Mouse (Mus musculus) limb, embryonic 13.5 days (tissue): ENCODE data around the gene Sox21. TPM values are rescaled to one million over a fixed set of nuclear protein-coding genes. Genes with fewer than 3 reads are reported as not detected.

Source experiments
- ATAC-seq: fragments of 200-750 bp; cut with Nextera tagmentation; 2 replicates; pipeline ENCODE4 v1.8.0; 2017; ENCODE audit warnings: low read depth, moderate number of reproducible peaks, moderate TSS enrichment; ENCODE audit not compliant: low FRiP score
- H3K27ac ChIP-seq: fragments of 300-500 bp; sonication (generic); 2 replicates; pipeline ENCODE4 v1.5.1; 2015; ENCODE audit warnings: inconsistent platforms, mild to moderate bottlenecking, moderate library complexity
- H3K27me3 ChIP-seq: fragments of 300-500 bp; sonication (generic); 2 replicates; pipeline ENCODE4 v1.6.1; 2015; ENCODE audit warnings: mild to moderate bottlenecking, inconsistent platforms
- H3K36me3 ChIP-seq: fragments of 300-500 bp; sonication (generic); 2 replicates; pipeline ENCODE4 v1.6.1; 2015; ENCODE audit warnings: inconsistent platforms, mild to moderate bottlenecking, moderate library complexity
- H3K4me1 ChIP-seq: fragments of 300-500 bp; sonication (generic); 2 replicates; pipeline ENCODE4 v1.6.1; 2015; ENCODE audit warnings: inconsistent platforms
- H3K4me2 ChIP-seq: fragments of 300-500 bp; sonication (generic); replicated peaks from 2 replicates; pipeline ENCODE4 v1.6.1; 2015; ENCODE audit warnings: inconsistent platforms, mild to moderate bottlenecking, moderate library complexity
- H3K4me3 ChIP-seq: fragments of 300-500 bp; sonication (generic); 2 replicates; pipeline ENCODE4 v1.5.1; 2015; ENCODE audit warnings: moderate library complexity, mild to moderate bottlenecking, inconsistent platforms
- H3K9ac ChIP-seq: fragments of 300-500 bp; sonication (generic); 2 replicates; pipeline ENCODE4 v1.6.1; 2015; ENCODE audit warnings: mild to moderate bottlenecking, inconsistent platforms
- H3K9me3 ChIP-seq: fragments of 300-500 bp; sonication (generic); 2 replicates; pipeline ENCODE4 v1.6.1; 2016; ENCODE audit warnings: inconsistent platforms
- WGBS: fragments of 180-500 bp; shearing (Covaris S2); methylation state at CpG from one replicate; pipeline ENCODE4 v1.1.7; 2015; 5-methylcytosine and 5-hydroxymethylcytosine counted together
- polyA plus RNA-seq: library from polyadenylated mRNA; unstranded; fragments of >200 nt; fragmentation: Nextera tagmentation; extraction: Ambion mirVana; gene quantifications from 2 replicates; pipeline ENCODE4 v1.2.1, GENCODE M21; 2015

Sox21 gene
- polyA plus RNA-seq, 1 experiment from 2014 or later = 0.19 TPM

GRCm38 (mm10) chr14:118235973-118236885, 601 bp downstream of the Sox21 start:
- Histone ChIP-seq H3K27ac (no peak overlapping the region), H3K4me3 (peak overlapping the region; percentile 55)

GRCm38 (mm10) chr14:118235361-118235972, 1.4 kb downstream of the Sox21 start:
- Histone ChIP-seq H3K36me3 (no peaks in the 10 kb centered on the region), H3K4me3 (peak overlapping the region; percentile 55), H3K4me1 (peaks cover 36% of the 10 kb centered on the region), H3K27ac (no peak overlapping the region), H3K4me2 (peak overlapping the region; percentile 93), H3K27me3 (peaks cover 86% of the 10 kb centered on the region), H3K9me3 (no peaks in the 10 kb centered on the region), H3K9ac (peak overlapping the region; percentile 19; the same call in 1 of the 2 replicates)
- WGBS = under 1% methylated on average over 62 of the region's 62 CpGs
- ATAC-seq = no peak

More at GRCm38 (mm10) chr14:118235973-118236885, 601 bp downstream of the Sox21 start:
- H3K9ac ChIP-seq = peak overlapping the region; percentile 40
- no peaks in the 10 kb centered on the region for H3K36me3 ChIP-seq
- H3K4me1 ChIP-seq = peaks cover 32% of the 10 kb centered on the region
- under 1% methylated on average over 73 of the region's 73 CpGs for WGBS
- ATAC-seq = peak; percentile 50
- H3K4me2 ChIP-seq = peak overlapping the region; percentile 93
- no peaks in the 10 kb centered on the region for H3K9me3 ChIP-seq
- H3K27me3 ChIP-seq = peaks cover 90% of the 10 kb centered on the region

GRCm38 (mm10) chr14:118234541-118235210, 2.2 kb downstream of the Sox21 start:
- Histone ChIP-seq H3K4me1 (peaks cover 36% of the 10 kb centered on the region), H3K4me3 (peak overlapping the region; percentile 55), H3K9ac (0 out of 2 replicates have a peak overlapping the region, but pooled peaks have one; percentile 19), H3K27me3 (peaks cover 86% of the 10 kb centered on the region), H3K9me3 (no peaks in the 10 kb centered on the region), H3K36me3 (no peaks in the 10 kb centered on the region), H3K27ac (no peak overlapping the region), H3K4me2 (peak overlapping the region; percentile 93)
- ATAC-seq = no peak
- under 1% methylated on average over 67 of the region's 84 CpGs for WGBS

GRCm38 (mm10) chr14:118233786-118234540, 2.9 kb downstream of the Sox21 start:
- Histone ChIP-seq H3K9ac (no peak overlapping the region), H3K9me3 (no peaks in the 10 kb centered on the region), H3K4me2 (peak overlapping the region; percentile 93), H3K4me3 (peak overlapping the region; percentile 55), H3K36me3 (no peaks in the 10 kb centered on the region), H3K4me1 (peaks cover 36% of the 10 kb centered on the region), H3K27me3 (peaks cover 86% of the 10 kb centered on the region), H3K27ac (no peak overlapping the region)
- no peak for ATAC-seq
- 3% methylated on average over 26 of the region's 26 CpGs for WGBS

GRCm38 (mm10) chr14:118232381-118232970, 4.4 kb downstream of the Sox21 start:
- Histone ChIP-seq H3K4me3 (no peak overlapping the region), H3K36me3 (no peaks in the 10 kb centered on the region), H3K27me3 (peaks cover 90% of the 10 kb centered on the region), H3K4me2 (no peak overlapping the region), H3K9me3 (no peaks in the 10 kb centered on the region), H3K9ac (no peak overlapping the region), H3K27ac (no peak overlapping the region), H3K4me1 (peaks cover 37% of the 10 kb centered on the region)
- 7% methylated on average over 8 of the region's 8 CpGs for WGBS
- no peak for ATAC-seq

- no peak overlapping the region for H3K27ac ChIP-seq
- no peaks in the 10 kb centered on the region for H3K9me3 ChIP-seq
- 1% methylated on average over 21 of the region's 21 CpGs for WGBS
- H3K9ac ChIP-seq = no peak overlapping the region
- H3K4me2 ChIP-seq = no peak overlapping the region
- no peak for ATAC-seq
- peaks cover 95% of the 10 kb centered on the region for H3K27me3 ChIP-seq
- H3K4me3 ChIP-seq = no peak overlapping the region
- H3K36me3 ChIP-seq = no peaks in the 10 kb centered on the region
- peaks cover 20% of the 10 kb centered on the region for H3K4me1 ChIP-seq
These were observed 10.2 kb downstream of the Sox21 start for GRCm38 (mm10) chr14:118226471-118227155.

GRCm38 (mm10) chr14:118225911-118226310, 10.9 kb downstream of the Sox21 start:
- Histone ChIP-seq H3K27me3 (peaks cover 93% of the 10 kb centered on the region), H3K4me1 (peaks cover 16% of the 10 kb centered on the region), H3K36me3 (no peaks in the 10 kb centered on the region), H3K4me3 (peak overlapping the region; percentile 19), H3K27ac (no peak overlapping the region), H3K9ac (no peak overlapping the region), H3K9me3 (0 out of 2 replicates have a peak, but pooled peaks cover 3% of the 10 kb centered on the region), H3K4me2 (peak overlapping the region; percentile 30; the same call in 1 of the 2 replicates)
- under 1% methylated on average over 21 of the region's 21 CpGs for WGBS
- no peak for ATAC-seq

GRCm38 (mm10) chr14:118225061-118225743, 11.6 kb downstream of the Sox21 start:
- Histone ChIP-seq H3K4me1 (peaks cover 16% of the 10 kb centered on the region), H3K9ac (no peak overlapping the region), H3K4me3 (no peak overlapping the region), H3K27ac (no peak overlapping the region), H3K9me3 (0 out of 2 replicates have a peak, but pooled peaks cover 4% of the 10 kb centered on the region), H3K36me3 (no peaks in the 10 kb centered on the region), H3K27me3 (peaks cover 90% of the 10 kb centered on the region), H3K4me2 (no peak overlapping the region)
- no peak for ATAC-seq
- WGBS = 9% methylated on average over 16 of the region's 16 CpGs

GRCm38 (mm10) chr14:118220885-118221284, 15.9 kb downstream of the Sox21 start:
- Histone ChIP-seq H3K27me3 (peaks cover 67% of the 10 kb centered on the region), H3K9ac (no peak overlapping the region), H3K27ac (no peak overlapping the region), H3K4me3 (no peak overlapping the region), H3K4me1 (peaks cover 5% of the 10 kb centered on the region; the same call in 1 of the 2 replicates), H3K4me2 (no peak overlapping the region), H3K36me3 (no peaks in the 10 kb centered on the region), H3K9me3 (0 out of 2 replicates have a peak, but pooled peaks cover 7% of the 10 kb centered on the region)
- 79% methylated on average over 1 of the region's 1 CpGs for WGBS
- no peak for ATAC-seq

- no peaks in the 10 kb centered on the region for H3K4me1 ChIP-seq
- H3K27ac ChIP-seq = no peak overlapping the region
- no peaks in the 10 kb centered on the region for H3K36me3 ChIP-seq
- no peak overlapping the region for H3K9ac ChIP-seq
- 0 out of 2 replicates have a peak, but pooled peaks cover 7% of the 10 kb centered on the region for H3K9me3 ChIP-seq
- H3K4me2 ChIP-seq = no peak overlapping the region
- no peak for ATAC-seq
- H3K4me3 ChIP-seq = no peak overlapping the region
- 77% methylated on average over 8 of the region's 8 CpGs for WGBS
- peaks cover 34% of the 10 kb centered on the region for H3K27me3 ChIP-seq
These were observed 20.0 kb downstream of the Sox21 start for GRCm38 (mm10) chr14:118216826-118217225.
